Comparison of ENCODE assay signal across 17 mouse cellular contexts in the genomic region with DNA sequence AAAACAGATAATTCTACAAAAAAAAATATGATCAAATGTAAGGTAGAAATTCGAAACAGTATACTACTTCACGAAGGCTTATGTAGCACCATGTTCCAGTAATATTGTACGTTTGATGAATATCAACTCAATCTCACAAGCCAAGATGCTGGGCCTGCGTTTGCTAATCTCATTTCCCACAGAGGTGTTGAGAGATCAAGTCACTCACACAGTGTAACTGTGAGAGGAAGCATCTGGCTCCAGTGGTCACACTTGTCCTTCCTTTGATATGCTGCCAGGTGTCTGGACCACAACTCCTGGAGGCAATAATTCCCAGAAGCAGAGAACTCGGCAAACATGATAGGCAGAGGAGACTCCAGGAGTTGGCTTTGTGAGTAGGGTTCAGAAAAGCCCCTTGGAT.
"Had no signal": no experiment of that assay in that cellular context is flagged by ENCODE, and none has a peak within 500 bp of the region (broad histone marks: within the 10 kb centered on the region; RNA-seq: fewer than 3 reads in every experiment).

No protein-coding gene starts in this region.

- H3K27me3 ChIP-seq: liver, embryonic 15.5 days; midbrain, embryonic 15.5 days; neural tube, embryonic 12.5 days; neural tube, embryonic 15.5 days had no signal

- H3K9me3 ChIP-seq: liver, embryonic 15.5 days; midbrain, embryonic 12.5 days; midbrain, embryonic 15.5 days; neural tube, embryonic 12.5 days; neural tube, embryonic 15.5 days had no signal

- H3K36me3 ChIP-seq: liver, embryonic 15.5 days; midbrain, embryonic 12.5 days; midbrain, embryonic 15.5 days; neural tube, embryonic 12.5 days; neural tube, embryonic 15.5 days had no signal

- ATAC-seq: inflammation-experienced regulatory T-cells, adult 6 months; intestine, embryonic 16.5 days; midbrain, embryonic 15.5 days had no signal

- H3K4me1 ChIP-seq: midbrain, embryonic 15.5 days; neural tube, embryonic 12.5 days had no signal

- DNase-seq: kidney, adult 18-20 months; kidney, adult 9 months; kidney, postnatal 25 days; layer of hippocampus, adult 9-11 months; lung, adult 2 months; right cerebral cortex, adult 18-20 months; right cerebral cortex, postnatal 25 days; thymus, postnatal 25 days had no signal

- H3K9ac ChIP-seq: liver, embryonic 15.5 days; midbrain, embryonic 12.5 days; midbrain, embryonic 15.5 days; neural tube, embryonic 12.5 days; neural tube, embryonic 15.5 days had no signal

- H3K4me3 ChIP-seq: layer of hippocampus, adult 2 months; liver, embryonic 15.5 days; midbrain, embryonic 12.5 days; midbrain, embryonic 15.5 days; neural tube, embryonic 12.5 days; neural tube, embryonic 15.5 days had no signal

- H3K4me2 ChIP-seq: liver, embryonic 15.5 days; midbrain, embryonic 12.5 days; midbrain, embryonic 15.5 days; neural tube, embryonic 12.5 days; neural tube, embryonic 15.5 days had no signal

- H3K27ac ChIP-seq: layer of hippocampus, adult 2 months; liver, embryonic 15.5 days; macrophage; midbrain, embryonic 12.5 days; midbrain, embryonic 15.5 days; neural tube, embryonic 12.5 days; neural tube, embryonic 15.5 days had no signal
